Mouse (Mus musculus): ENCODE results near the gene Baiap2.

Gene Baiap2

GRCm38 (mm10) chr11:120012702-120013101, 70.1 kb downstream of the Baiap2 start:
- no peak for DNase-seq (ENCODE audit: low spot score)

GRCm38 (mm10) chr11:120013174-120013711, 70.7 kb downstream of the Baiap2 start:
- no peak for DNase-seq (ENCODE audit: low spot score)

- no peak for DNase-seq (ENCODE audit: low spot score)
These were observed 72.2 kb downstream of the Baiap2 start for GRCm38 (mm10) chr11:120014758-120015157.

GRCm38 (mm10) chr11:120017011-120017410, 74.4 kb downstream of the Baiap2 start:
- DNase-seq (ENCODE audit: low spot score) = no peak

DNA sequence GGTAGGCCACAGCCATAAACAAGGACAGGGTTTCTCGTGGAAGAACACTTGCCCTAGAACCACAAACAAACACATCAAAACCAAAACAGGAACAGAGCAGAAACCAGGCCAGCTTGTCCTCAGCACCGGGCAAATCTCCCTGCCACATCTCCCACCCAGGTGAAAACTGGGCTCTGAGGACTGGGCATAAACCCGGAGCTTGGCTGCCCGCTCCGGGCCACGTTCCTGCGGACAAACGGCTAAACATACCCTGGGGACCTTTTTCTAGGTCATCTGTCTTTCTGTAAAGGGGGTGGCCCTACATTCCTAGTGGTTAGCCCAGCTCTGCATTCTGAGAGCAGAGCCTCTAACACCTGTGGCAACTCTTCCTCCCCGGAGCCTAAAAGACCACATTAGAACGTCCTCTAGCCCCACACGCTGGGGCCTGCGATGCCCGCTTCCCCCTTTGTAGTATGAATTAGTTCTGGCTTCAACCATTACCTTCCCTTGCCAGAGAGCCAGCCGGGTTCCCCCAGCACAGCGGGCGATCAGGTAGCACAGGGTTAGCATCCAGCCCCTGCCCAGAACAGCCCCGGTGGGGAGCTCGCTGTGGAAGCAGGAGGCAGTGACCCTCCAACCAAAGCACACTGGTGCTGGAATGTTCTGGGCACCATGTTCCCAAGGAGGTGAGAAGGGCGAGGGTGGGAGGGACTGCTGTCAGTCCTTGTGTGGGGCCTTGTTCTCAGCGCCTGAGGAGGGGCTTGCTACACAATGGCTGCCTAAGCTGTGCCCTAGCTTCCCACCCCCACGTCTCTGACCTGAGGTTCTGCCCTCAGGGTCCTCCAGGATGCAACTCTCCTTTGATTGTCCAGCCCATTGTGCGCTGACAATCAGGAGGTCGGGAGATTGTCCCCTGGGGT, 77.2 kb downstream of the Baiap2 start:
- no peak for DNase-seq (ENCODE audit: low spot score)

DNA sequence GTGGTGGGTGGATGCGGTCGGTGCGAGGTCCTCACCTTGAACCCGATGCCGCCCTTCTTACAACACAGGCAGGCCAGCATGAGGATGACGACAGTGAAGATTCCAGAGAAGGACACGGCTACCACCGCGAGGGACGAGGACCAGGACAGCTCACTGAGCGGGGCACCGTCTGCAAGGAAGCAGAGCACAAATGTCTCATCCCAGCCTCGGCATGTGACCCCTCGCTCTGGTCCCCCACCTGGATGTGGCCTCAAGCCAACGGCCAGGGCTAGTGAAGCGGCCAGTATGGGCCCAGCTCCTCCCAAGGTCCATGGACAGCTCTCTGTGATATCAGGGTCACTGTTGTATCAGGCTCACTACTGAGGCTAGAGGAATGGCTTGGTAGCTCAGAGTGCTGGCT, 78.8 kb downstream of the Baiap2 start:
- no peak for DNase-seq (ENCODE audit: low spot score)

DNA sequence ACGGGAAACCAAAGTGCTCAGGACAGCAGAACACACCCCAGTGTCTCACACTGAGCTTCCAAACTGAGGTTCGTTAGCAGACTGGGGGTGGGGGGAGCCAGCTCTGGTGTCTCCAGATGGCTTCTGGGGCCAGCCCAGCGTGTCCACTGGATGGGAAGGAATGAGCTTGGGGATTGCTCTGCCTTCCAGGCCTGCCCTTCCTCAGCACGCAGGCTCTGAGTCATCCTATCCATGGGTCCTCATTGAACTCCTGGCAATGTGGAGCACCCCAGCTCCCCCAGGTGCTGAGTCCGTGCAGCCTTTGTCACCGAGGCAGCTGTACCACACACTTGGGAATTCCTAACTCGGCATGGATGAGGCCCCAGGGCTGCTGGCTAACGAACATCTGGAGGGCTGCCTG, 79.7 kb downstream of the Baiap2 start:
- no peak for DNase-seq (ENCODE audit: low spot score)

GRCm38 (mm10) chr11:120022841-120023240, 80.3 kb downstream of the Baiap2 start:
- no peak for DNase-seq (ENCODE audit: low spot score)

DNA sequence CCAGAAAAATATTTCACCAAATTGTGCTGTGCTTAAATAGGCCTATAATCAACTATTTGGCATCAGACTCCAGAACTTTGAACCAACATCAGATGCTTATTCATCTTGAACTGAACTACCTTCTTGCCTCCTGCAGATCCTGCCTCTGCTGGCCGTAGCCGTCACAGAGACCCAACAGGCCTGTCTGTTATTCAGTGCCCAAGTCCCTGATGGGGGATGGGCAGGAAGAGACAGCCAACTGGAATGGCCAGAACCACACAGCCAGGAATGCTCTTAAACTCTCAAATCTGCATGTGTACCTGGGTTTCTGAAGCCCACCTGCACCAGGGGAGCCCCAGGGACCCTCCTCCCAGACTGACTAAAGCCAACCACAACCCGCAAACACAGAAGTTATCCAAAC, 84.4 kb downstream of the Baiap2 start:
- no peak for DNase-seq (ENCODE audit: low spot score)

GRCm38 (mm10) chr11:120028319-120029092, 85.9 kb downstream of the Baiap2 start:
- no peak for DNase-seq (ENCODE audit: low spot score)

GRCm38 (mm10) chr11:120029431-120030144, 87.0 kb downstream of the Baiap2 start:
- no peak for DNase-seq (ENCODE audit: low spot score)

GRCm38 (mm10) chr11:120030145-120030901, 87.8 kb downstream of the Baiap2 start:
- no peak for DNase-seq (ENCODE audit: low spot score)

DNA sequence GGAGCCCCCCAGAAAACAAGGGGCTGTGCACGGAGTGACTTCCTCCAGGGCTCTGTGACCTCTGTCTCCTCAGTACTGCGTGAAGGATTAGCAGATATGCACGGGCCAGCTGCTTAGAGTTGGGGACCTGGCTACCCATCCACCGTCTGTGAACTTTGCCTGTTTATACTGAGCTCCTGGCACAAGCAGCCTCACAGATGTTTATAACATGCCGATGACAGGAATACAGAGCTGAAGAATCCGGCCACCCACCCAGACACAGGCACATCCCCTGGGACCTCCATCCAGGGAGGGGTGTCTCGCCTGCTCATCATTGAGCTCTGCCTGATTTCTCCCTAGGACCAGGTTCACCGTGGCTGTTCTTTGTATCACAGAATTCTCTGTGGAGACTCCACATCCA, 89.5 kb downstream of the Baiap2 start:
- DNase-seq (ENCODE audit: low spot score) = no peak

GRCm38 (mm10) chr11:120033473-120033872, 90.9 kb downstream of the Baiap2 start:
- no peak for DNase-seq (ENCODE audit: low spot score)

- no peak for DNase-seq (ENCODE audit: low spot score)
These were observed 91.7 kb downstream of the Baiap2 start for GRCm38 (mm10) chr11:120034306-120034705.

GRCm38 (mm10) chr11:120034762-120035161, 92.2 kb downstream of the Baiap2 start:
- DNase-seq (ENCODE audit: low spot score) = no peak

GRCm38 (mm10) chr11:120039581-120039980, 97.0 kb downstream of the Baiap2 start:
- DNase-seq (ENCODE audit: low spot score) = no peak

DNA sequence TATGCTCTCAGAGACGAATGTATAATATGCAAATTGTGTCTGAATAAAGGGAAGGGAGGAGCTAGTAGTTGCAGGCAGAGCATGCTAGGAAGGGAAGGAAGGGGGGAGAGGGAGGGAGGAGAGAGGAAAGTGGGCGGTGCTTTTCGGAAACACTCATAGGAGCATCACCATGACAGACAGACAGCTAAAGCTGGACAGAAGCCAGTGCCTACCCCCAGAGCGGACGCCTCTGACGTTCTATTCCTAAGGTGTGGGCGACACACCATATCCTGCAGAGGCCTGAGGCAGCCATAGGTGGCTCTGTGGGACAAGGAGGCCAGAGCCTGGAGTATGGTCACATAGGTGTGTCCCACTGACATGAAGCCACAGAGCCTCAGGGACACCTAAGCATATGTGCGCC, 97.9 kb downstream of the Baiap2 start:
- no peak for DNase-seq (ENCODE audit: low spot score)

- no peak for DNase-seq (ENCODE audit: low spot score)
These were observed 98.9 kb downstream of the Baiap2 start for GRCm38 (mm10) chr11:120041191-120042123.

- DNase-seq (ENCODE audit: low spot score) = no peak
These were observed 99.7 kb downstream of the Baiap2 start for GRCm38 (mm10) chr11:120042141-120042838.

All from urinary bladder, postnatal 10 days (tissue).